Mouse (Mus musculus): ENCODE measurements around the gene Sprn.

Sprn gene

GRCm38 (mm10) chr7:140101993-140102860 lies 52.5 kb downstream of the Sprn start, which contains the start of gene Fuom:
Gene Fuom (minus strand): TSS chr7:140102441.
- DNase-seq (ENCODE audit: low read depth, low spot score) = peak; percentile 84

DNA sequence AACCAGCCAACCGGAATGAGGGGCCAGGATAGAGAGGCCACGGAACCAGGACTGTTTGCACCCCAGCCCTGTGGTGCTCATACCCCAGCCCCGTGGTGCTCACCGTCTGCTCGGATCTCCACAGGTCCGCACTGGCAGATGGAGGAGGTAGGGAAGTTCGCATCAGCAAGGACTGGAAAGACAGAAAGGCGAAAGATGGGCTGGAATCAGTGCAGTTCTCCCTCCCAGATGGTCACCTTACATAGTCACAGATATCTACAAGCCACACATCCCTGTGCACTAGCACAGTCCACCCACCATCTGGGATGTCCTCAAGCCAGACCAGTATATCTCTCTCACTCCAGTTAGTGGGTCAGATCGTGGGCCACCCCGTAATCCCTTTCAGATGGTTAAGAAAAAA lies 53.2 kb downstream of the Sprn start:
- no peak for DNase-seq (ENCODE audit: low read depth, low spot score)
